Mouse (Mus musculus): ENCODE data around the gene Adh6a. TPM values are rescaled to one million over a fixed set of nuclear protein-coding genes. Genes with fewer than 3 reads are reported as not detected.

Gene Adh6a
- polyA plus RNA-seq, 1 experiment from 2014 or later, result 1.8 TPM

- Histone ChIP-seq H3K9me3 (ENCODE audit: control insufficient read depth, low read length) (no peaks in the 10 kb centered on the region), H3K36me3 (ENCODE audit: control insufficient read depth, insufficient read depth, low read length) (no peaks in the 10 kb centered on the region), H3K4me1 (ENCODE audit: control insufficient read depth, insufficient read depth, low read length) (no peaks in the 10 kb centered on the region), H3K4me3 (ENCODE audit: low read length) (no peak overlapping the region), H3K9ac (ENCODE audit: low read depth, low read length) (no peak overlapping the region), H3K27me3 (replicated peaks; ENCODE audit: control insufficient read depth, insufficient read depth, low read length) (no peaks in the 10 kb centered on the region), H3K4me2 (ENCODE audit: low read depth, low read length) (no peak overlapping the region), H3K27ac (ENCODE audit: low read length) (no peak overlapping the region)
- WGBS, result 79% methylated on average over 2 of the region's 2 CpGs
- no peak for ATAC-seq
Measured at GRCm38 (mm10) chr3:138290672-138291071, 22.4 kb upstream of the Adh6a start.

- Histone ChIP-seq H3K27me3 (replicated peaks; ENCODE audit: control insufficient read depth, insufficient read depth, low read length) (no peaks in the 10 kb centered on the region), H3K4me1 (ENCODE audit: control insufficient read depth, insufficient read depth, low read length) (no peaks in the 10 kb centered on the region), H3K9me3 (ENCODE audit: control insufficient read depth, low read length) (no peaks in the 10 kb centered on the region), H3K4me2 (ENCODE audit: low read depth, low read length) (no peak overlapping the region), H3K27ac (ENCODE audit: low read length) (no peak overlapping the region), H3K9ac (ENCODE audit: low read depth, low read length) (no peak overlapping the region), H3K36me3 (ENCODE audit: control insufficient read depth, insufficient read depth, low read length) (no peaks in the 10 kb centered on the region), H3K4me3 (ENCODE audit: low read length) (no peak overlapping the region)
- WGBS, result 92% methylated on average over 4 of the region's 4 CpGs
- ATAC-seq, result no peak
Measured at GRCm38 (mm10) chr3:138291529-138292117, 21.5 kb upstream of the Adh6a start.

GRCm38 (mm10) chr3:138293298-138293895 lies 19.7 kb upstream of the Adh6a start:
- Histone ChIP-seq H3K27me3 (replicated peaks; ENCODE audit: control insufficient read depth, insufficient read depth, low read length) (no peaks in the 10 kb centered on the region), H3K4me1 (ENCODE audit: control insufficient read depth, insufficient read depth, low read length) (no peaks in the 10 kb centered on the region), H3K4me2 (ENCODE audit: low read depth, low read length) (no peak overlapping the region), H3K9me3 (ENCODE audit: control insufficient read depth, low read length) (0 out of 2 replicates have a peak, but pooled peaks cover 8% of the 10 kb centered on the region), H3K9ac (ENCODE audit: low read depth, low read length) (no peak overlapping the region), H3K36me3 (ENCODE audit: control insufficient read depth, insufficient read depth, low read length) (no peaks in the 10 kb centered on the region), H3K4me3 (ENCODE audit: low read length) (no peak overlapping the region), H3K27ac (ENCODE audit: low read length) (no peak overlapping the region)
- ATAC-seq, result peak; percentile 92
- 80% methylated on average over 7 of the region's 7 CpGs for WGBS

GRCm38 (mm10) chr3:138300130-138300529 lies 13.0 kb upstream of the Adh6a start:
- no peak overlapping the region for H3K4me2 ChIP-seq (ENCODE audit: low read depth, low read length)
- no peak overlapping the region for H3K4me3 ChIP-seq (ENCODE audit: low read length)
- no peak overlapping the region for H3K27ac ChIP-seq (ENCODE audit: low read length)
- no peak overlapping the region for H3K9ac ChIP-seq (ENCODE audit: low read depth, low read length)
- H3K36me3 ChIP-seq (ENCODE audit: control insufficient read depth, insufficient read depth, low read length), result no peaks in the 10 kb centered on the region
- H3K27me3 ChIP-seq (replicated peaks; ENCODE audit: control insufficient read depth, insufficient read depth, low read length), result no peaks in the 10 kb centered on the region
- ATAC-seq, result no peak
- H3K9me3 ChIP-seq (ENCODE audit: control insufficient read depth, low read length), result 0 out of 2 replicates have a peak, but pooled peaks cover 9% of the 10 kb centered on the region
- WGBS, result 88% methylated on average over 9 of the region's 9 CpGs
- peaks cover 11% of the 10 kb centered on the region for H3K4me1 ChIP-seq (ENCODE audit: control insufficient read depth, insufficient read depth, low read length)

- Histone ChIP-seq H3K4me2 (ENCODE audit: low read depth, low read length) (no peak overlapping the region), H3K9ac (ENCODE audit: low read depth, low read length) (no peak overlapping the region), H3K27ac (ENCODE audit: low read length) (no peak overlapping the region), H3K9me3 (ENCODE audit: control insufficient read depth, low read length) (0 out of 2 replicates have a peak, but pooled peaks cover 7% of the 10 kb centered on the region), H3K4me1 (ENCODE audit: control insufficient read depth, insufficient read depth, low read length) (peaks cover 23% of the 10 kb centered on the region), H3K4me3 (ENCODE audit: low read length) (no peak overlapping the region), H3K27me3 (replicated peaks; ENCODE audit: control insufficient read depth, insufficient read depth, low read length) (no peaks in the 10 kb centered on the region), H3K36me3 (ENCODE audit: control insufficient read depth, insufficient read depth, low read length) (no peaks in the 10 kb centered on the region)
- 74% methylated on average over 4 of the region's 4 CpGs for WGBS
- ATAC-seq, result no peak
Measured at GRCm38 (mm10) chr3:138302676-138303075, 10.4 kb upstream of the Adh6a start.

- no peaks in the 10 kb centered on the region for H3K36me3 ChIP-seq (ENCODE audit: control insufficient read depth, insufficient read depth, low read length)
- H3K4me2 ChIP-seq (ENCODE audit: low read depth, low read length), result no peak overlapping the region
- no peaks in the 10 kb centered on the region for H3K9me3 ChIP-seq (ENCODE audit: control insufficient read depth, low read length)
- H3K27me3 ChIP-seq (replicated peaks; ENCODE audit: control insufficient read depth, insufficient read depth, low read length), result no peaks in the 10 kb centered on the region
- H3K4me1 ChIP-seq (ENCODE audit: control insufficient read depth, insufficient read depth, low read length), result peaks cover 23% of the 10 kb centered on the region
- peak overlapping the region; percentile 31 for H3K27ac ChIP-seq (ENCODE audit: low read length)
- 45% methylated on average over 6 of the region's 6 CpGs for WGBS
- no peak overlapping the region for H3K9ac ChIP-seq (ENCODE audit: low read depth, low read length)
- H3K4me3 ChIP-seq (ENCODE audit: low read length), result no peak overlapping the region
- ATAC-seq, result peak; percentile 62
Measured at GRCm38 (mm10) chr3:138303771-138304488, 9.2 kb upstream of the Adh6a start.

DNA sequence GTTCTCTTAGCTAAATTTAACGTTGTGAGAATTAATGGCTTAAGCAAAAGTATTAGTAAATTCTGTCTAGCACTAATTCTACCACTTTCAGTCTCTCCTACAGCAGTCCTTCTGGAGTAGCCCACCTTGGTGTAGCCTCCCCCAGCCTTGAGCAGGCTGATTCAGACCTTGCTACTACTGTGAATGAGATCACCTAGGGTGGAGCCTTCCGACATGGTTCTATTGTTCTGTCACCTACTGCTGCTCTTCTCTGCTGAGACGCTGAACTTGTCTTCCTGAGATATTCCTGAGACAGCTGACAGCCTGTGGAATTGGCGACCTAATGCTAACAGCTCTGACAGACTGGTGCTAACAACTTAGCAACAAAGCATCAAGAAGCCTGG lies 8.6 kb upstream of the Adh6a start:
- WGBS, result 38% methylated on average over 4 of the region's 4 CpGs
- no peak overlapping the region for H3K9ac ChIP-seq (ENCODE audit: low read depth, low read length)
- ATAC-seq, result no peak
- H3K36me3 ChIP-seq (ENCODE audit: control insufficient read depth, insufficient read depth, low read length), result no peaks in the 10 kb centered on the region
- H3K4me1 ChIP-seq (ENCODE audit: control insufficient read depth, insufficient read depth, low read length), result peaks cover 23% of the 10 kb centered on the region
- peak overlapping the region; percentile 31; the same call in 1 of the 2 replicates for H3K27ac ChIP-seq (ENCODE audit: low read length)
- H3K9me3 ChIP-seq (ENCODE audit: control insufficient read depth, low read length), result no peaks in the 10 kb centered on the region
- H3K4me3 ChIP-seq (ENCODE audit: low read length), result no peak overlapping the region
- H3K27me3 ChIP-seq (replicated peaks; ENCODE audit: control insufficient read depth, insufficient read depth, low read length), result no peaks in the 10 kb centered on the region
- no peak overlapping the region for H3K4me2 ChIP-seq (ENCODE audit: low read depth, low read length)

- no peak overlapping the region for H3K9ac ChIP-seq (ENCODE audit: low read depth, low read length)
- H3K27ac ChIP-seq (ENCODE audit: low read length), result no peak overlapping the region
- H3K4me1 ChIP-seq (ENCODE audit: control insufficient read depth, insufficient read depth, low read length), result peaks cover 23% of the 10 kb centered on the region
- no peaks in the 10 kb centered on the region for H3K27me3 ChIP-seq (replicated peaks; ENCODE audit: control insufficient read depth, insufficient read depth, low read length)
- H3K36me3 ChIP-seq (ENCODE audit: control insufficient read depth, insufficient read depth, low read length), result no peaks in the 10 kb centered on the region
- no peaks in the 10 kb centered on the region for H3K9me3 ChIP-seq (ENCODE audit: control insufficient read depth, low read length)
- no peak overlapping the region for H3K4me3 ChIP-seq (ENCODE audit: low read length)
- WGBS, result 49% methylated on average over 10 of the region's 10 CpGs
- no peak overlapping the region for H3K4me2 ChIP-seq (ENCODE audit: low read depth, low read length)
- ATAC-seq, result peak; percentile 18; the same call in 1 of the 2 replicates
Measured at GRCm38 (mm10) chr3:138305486-138306289, 7.4 kb upstream of the Adh6a start.

GRCm38 (mm10) chr3:138306290-138306683 lies 6.8 kb upstream of the Adh6a start:
- Histone ChIP-seq H3K36me3 (ENCODE audit: control insufficient read depth, insufficient read depth, low read length) (no peaks in the 10 kb centered on the region), H3K4me3 (ENCODE audit: low read length) (0 out of 2 replicates have a peak overlapping the region, but pooled peaks have one; percentile 25), H3K9ac (ENCODE audit: low read depth, low read length) (no peak overlapping the region), H3K27me3 (replicated peaks; ENCODE audit: control insufficient read depth, insufficient read depth, low read length) (no peaks in the 10 kb centered on the region), H3K9me3 (ENCODE audit: control insufficient read depth, low read length) (no peaks in the 10 kb centered on the region), H3K27ac (ENCODE audit: low read length) (peak overlapping the region; percentile 50; the same call in 1 of the 2 replicates), H3K4me2 (ENCODE audit: low read depth, low read length) (peak overlapping the region; percentile 49), H3K4me1 (ENCODE audit: control insufficient read depth, insufficient read depth, low read length) (peaks cover 23% of the 10 kb centered on the region)
- peak; percentile 88 for ATAC-seq
- WGBS, result 11% methylated on average over 8 of the region's 8 CpGs

All from intestine, embryonic 16.5 days (tissue).